Mouse (Mus musculus) CH12.LX (cell line): ENCODE measurements around the gene Macrod2. TPM values are rescaled to one million over a fixed set of nuclear protein-coding genes. Genes with fewer than 3 reads are reported as not detected.

ENCODE experiments used
- DNase-seq: peaks from one replicate; pipeline ENCODE4 v3.0.0-alpha.2; 2013; ENCODE audit errors: extremely low read depth
- H3K27ac ChIP-seq: 2 replicates; pipeline ENCODE4 v1.5.1; 2012; ENCODE audit warnings: low read depth, mild to moderate bottlenecking, control low read depth, moderate library complexity; ENCODE audit not compliant: insufficient read depth
- H3K27me3 ChIP-seq: replicated peaks from 2 replicates; pipeline ENCODE3; 2012; ENCODE audit warnings: inconsistent platforms
- H3K36me3 ChIP-seq, 2 experiments: replicated peaks in 1 of 2; 2 replicates each; pipeline versions ENCODE3 to v1.6.1; 2012; ENCODE audit warnings: inconsistent platforms in 1 of 2, low read length in 1 of 2, mild to moderate bottlenecking in 1 of 2, mixed read lengths in 1 of 2, moderate library complexity in 1 of 2; ENCODE audit not compliant: control insufficient read depth in 1 of 2, insufficient read depth in 1 of 2
- H3K4me1 ChIP-seq, 2 experiments: 2 replicates each; pipeline ENCODE4 v1.6.1; 2012; ENCODE audit warnings: inconsistent platforms in 1 of 2, moderate library complexity in 1 of 2; ENCODE audit not compliant: insufficient read depth in 2 of 2, control insufficient read depth in 1 of 2
- H3K4me2 ChIP-seq: 2 replicates; pipeline ENCODE4 v1.6.1; 2012; ENCODE audit warnings: low read depth, mild to moderate bottlenecking, control low read depth; ENCODE audit not compliant: poor library complexity, insufficient read depth, severe bottlenecking
- H3K4me3 ChIP-seq, 3 experiments: fragments of 150-350 bp in 1 of 3; sonication (generic) in 1 of 3; replicated peaks in 1 of 3; 2 replicates each; pipeline versions ENCODE3 to v1.5.1; 2011 to 2012; ENCODE audit warnings: low read depth in 2 of 3, low read length in 2 of 3, mild to moderate bottlenecking in 2 of 3, moderate library complexity in 2 of 3, control low read depth in 1 of 3, improper control_type of control experiment in 1 of 3, inconsistent platforms in 1 of 3, mixed read lengths in 1 of 3; ENCODE audit not compliant: poor library complexity in 1 of 3
- H3K79me2 ChIP-seq: replicated peaks from 2 replicates; pipeline ENCODE4 v1.6.1; 2012; ENCODE audit warnings: mild to moderate bottlenecking, moderate library complexity; ENCODE audit not compliant: control insufficient read depth, poor library complexity, insufficient read depth, severe bottlenecking; ENCODE audit errors: extremely low read depth
- H3K9ac ChIP-seq: 2 replicates; pipeline ENCODE4 v1.6.1; 2012; ENCODE audit warnings: low read depth, mild to moderate bottlenecking, control low read depth, moderate library complexity; ENCODE audit not compliant: insufficient read depth
- H3K9me3 ChIP-seq: replicated peaks from 2 replicates; pipeline ENCODE3; 2012; ENCODE audit warnings: low read length, inconsistent platforms, mixed read lengths
- BHLHE40 ChIP-seq: IDR thresholded peaks from 2 replicates; pipeline ENCODE4 v1.6.1; 2011; ENCODE audit warnings: mild to moderate bottlenecking, low read depth, low read length, improper control_type of control experiment
- CHD1 ChIP-seq: IDR thresholded peaks from 2 replicates; pipeline ENCODE4 v1.6.1; 2012; ENCODE audit warnings: low read depth, low read length, improper control_type of control experiment, inconsistent platforms
- E2F4 ChIP-seq: IDR thresholded peaks from 2 replicates; pipeline ENCODE4 v1.6.1; 2011; ENCODE audit warnings: low read depth, low read length, improper control_type of control experiment; ENCODE audit not compliant: insufficient replicate concordance
- ELF1 ChIP-seq: IDR thresholded peaks from 2 replicates; pipeline ENCODE4 v1.6.1; 2014; ENCODE audit warnings: low read depth, mild to moderate bottlenecking, inconsistent platforms, low read length, improper control_type of control experiment
- GABPA ChIP-seq: IDR thresholded peaks from 2 replicates; pipeline ENCODE4 v1.6.1; 2012; ENCODE audit warnings: low read depth, low read length, improper control_type of control experiment, inconsistent platforms; ENCODE audit not compliant: insufficient replicate concordance
- HCFC1 ChIP-seq: IDR thresholded peaks from 2 replicates; pipeline ENCODE4 v1.6.1; 2012; ENCODE audit warnings: low read depth, mild to moderate bottlenecking, inconsistent platforms, low read length, improper control_type of control experiment
- JUN ChIP-seq: IDR thresholded peaks from 2 replicates; pipeline ENCODE4 v1.6.1; 2011; ENCODE audit warnings: low read depth, mild to moderate bottlenecking, low read length, improper control_type of control experiment, moderate library complexity; ENCODE audit not compliant: insufficient read depth
- KAT2A ChIP-seq: IDR thresholded peaks from 2 replicates; pipeline ENCODE4 v1.6.1; 2012; ENCODE audit warnings: low read length, improper control_type of control experiment, inconsistent platforms; ENCODE audit not compliant: insufficient replicate concordance
- MAFK ChIP-seq: IDR thresholded peaks from 2 replicates; pipeline ENCODE4 v1.6.1; 2011; ENCODE audit warnings: low read length, improper control_type of control experiment; ENCODE audit not compliant: insufficient replicate concordance
- MAX ChIP-seq: IDR thresholded peaks from 2 replicates; pipeline ENCODE4 v1.6.1; 2011; ENCODE audit warnings: low read length, improper control_type of control experiment
- MAZ ChIP-seq: IDR thresholded peaks from 2 replicates; pipeline ENCODE4 v1.6.1; 2012; ENCODE audit warnings: low read depth, mild to moderate bottlenecking, inconsistent platforms, low read length, improper control_type of control experiment, moderate library complexity
- MXI1 ChIP-seq: IDR thresholded peaks from 2 replicates; pipeline ENCODE4 v1.6.1; 2011; ENCODE audit warnings: mild to moderate bottlenecking, low read depth, low read length, improper control_type of control experiment
- MYC ChIP-seq: IDR thresholded peaks from 2 replicates; pipeline ENCODE4 v1.6.1; 2011; ENCODE audit warnings: low read depth, mild to moderate bottlenecking, improper control_type of control experiment, low read length
- NELFE ChIP-seq: IDR thresholded peaks from 2 replicates; pipeline ENCODE4 v1.6.1; 2011; ENCODE audit warnings: low read depth, low read length, improper control_type of control experiment
- NRF1 ChIP-seq: IDR thresholded peaks from 2 replicates; pipeline ENCODE4 v1.6.1; 2014; ENCODE audit warnings: low read depth, mild to moderate bottlenecking, inconsistent platforms, low read length, improper control_type of control experiment, moderate library complexity
- POLR2A ChIP-seq: IDR thresholded peaks from 2 replicates; pipeline ENCODE4 v1.6.1; 2011; ENCODE audit warnings: low read depth, mild to moderate bottlenecking, improper control_type of control experiment, low read length
- POLR2AphosphoS2 ChIP-seq: IDR thresholded peaks from 2 replicates; pipeline ENCODE4 v1.6.1; 2011; ENCODE audit warnings: low read depth, low read length, improper control_type of control experiment
- RAD21 ChIP-seq: IDR thresholded peaks from 2 replicates; pipeline ENCODE4 v1.6.1; 2011; ENCODE audit warnings: low read depth, mild to moderate bottlenecking, low read length, improper control_type of control experiment, moderate library complexity
- SIN3A ChIP-seq: IDR thresholded peaks from 2 replicates; pipeline ENCODE4 v1.6.1; 2012; ENCODE audit warnings: low read length, improper control_type of control experiment, inconsistent platforms
- SMC3 ChIP-seq: IDR thresholded peaks from 2 replicates; pipeline ENCODE4 v1.6.1; 2011; ENCODE audit warnings: low read depth, low read length, improper control_type of control experiment
- TBP ChIP-seq: conservative IDR thresholded peaks from 2 replicates; pipeline ENCODE4 v1.6.1; 2011; ENCODE audit warnings: low read depth, low read length, improper control_type of control experiment
- TCF12 ChIP-seq: IDR thresholded peaks from 2 replicates; pipeline ENCODE4 v1.6.1; 2014; ENCODE audit warnings: low read depth, mild to moderate bottlenecking, inconsistent platforms, low read length, improper control_type of control experiment
- UBTF ChIP-seq: IDR thresholded peaks from 2 replicates; pipeline ENCODE4 v1.6.1; 2012; ENCODE audit warnings: low read depth, mild to moderate bottlenecking, inconsistent platforms, low read length, improper control_type of control experiment, moderate library complexity
- USF1 ChIP-seq: IDR thresholded peaks from 2 replicates; pipeline ENCODE4 v1.6.1; 2014; ENCODE audit warnings: low read depth, mild to moderate bottlenecking, inconsistent platforms, low read length, improper control_type of control experiment
- ZC3H11A ChIP-seq: IDR thresholded peaks from 2 replicates; pipeline ENCODE4 v1.6.1; 2012; ENCODE audit warnings: low read depth, mild to moderate bottlenecking, inconsistent platforms, low read length, improper control_type of control experiment
- ZKSCAN1 ChIP-seq: IDR thresholded peaks from 2 replicates; pipeline ENCODE4 v1.6.1; 2012; ENCODE audit warnings: low read depth, inconsistent platforms, low read length, improper control_type of control experiment, borderline replicate concordance
- ZMIZ1 ChIP-seq: IDR thresholded peaks from 2 replicates; pipeline ENCODE4 v1.6.1; 2012; ENCODE audit warnings: low read depth, mild to moderate bottlenecking, inconsistent platforms, low read length, improper control_type of control experiment
- ZNF384 ChIP-seq: IDR thresholded peaks from 2 replicates; pipeline ENCODE4 v1.6.1; 2012; ENCODE audit warnings: low read depth, low read length, improper control_type of control experiment, inconsistent platforms
- dilution Hi-C: fragments of 300-500 bp; cut with MboI; formaldehyde crosslinking; loops from 2 replicates; pipeline ENCODE4 v1.14.3; 2020; ENCODE audit warnings: low sequenced_read_pairs; ENCODE audit not compliant: extremely low pct_unique_long_range_greater_than_20kb, extremely low pct_ligation_motif_present
- in situ Hi-C: fragments of 300-500 bp; cut with MboI; formaldehyde crosslinking; loops from 3 replicates; pipeline ENCODE4 v1.14.3; 2019; ENCODE audit warnings: low sequenced_read_pairs, low pct_ligation_motif_present, low pct_unique_long_range_greater_than_20kb, mixed read lengths
- polyA plus RNA-seq: library from polyadenylated mRNA; unstranded; fragments of >175 nt; gene quantifications from 2 replicates; pipeline ENCODE4 v1.2.1, GENCODE M21; 2012; ENCODE audit warnings: low read depth; ENCODE audit not compliant: insufficient read length
- total RNA-seq, 2 experiments: library from RNA; depleted of rRNA; stranded (reverse); fragments of 300-350 nt in 1 of 2; fragments of >200 nt in 1 of 2; gene quantifications; 2 replicates each; pipeline ENCODE4 v1.2.3; 2012 to 2014

Gene Macrod2
- total and polyA plus RNA-seq, 3 experiments = not detected

- no peaks in the 10 kb centered on the region for H3K4me1 ChIP-seq
- no peak overlapping the region for H3K4me3 ChIP-seq
- DNase-seq = no peak
- H3K79me2 ChIP-seq = no peaks in the 10 kb centered on the region
- no peak overlapping the region for H3K27ac ChIP-seq
- H3K9ac ChIP-seq = no peak overlapping the region
- dilution Hi-C loops (no loop called here), in situ Hi-C loops (no loop called here)
- no peaks in the 10 kb centered on the region for H3K36me3 ChIP-seq
- H3K27me3 ChIP-seq = no peaks in the 10 kb centered on the region
- no peaks in the 10 kb centered on the region for H3K9me3 ChIP-seq
- no peak overlapping the region for H3K4me2 ChIP-seq
- TF ChIP-seq ELF1 (no peak), E2F4 (no peak), NRF1 (no peak), MAZ (no peak), KAT2A (no peak), SIN3A (no peak), ZMIZ1 (no peak), SMC3 (no peak), POLR2A (no peak), USF1 (no peak), HCFC1 (no peak), POLR2AphosphoS2 (no peak), ZC3H11A (no peak), UBTF (no peak), RAD21 (no peak), NELFE (no peak), ZNF384 (no peak), TBP (no peak), JUN (no peak)
Observed at GRCm38 (mm10) chr2:140535832-140536571, 140.9 kb downstream of the Macrod2 start.

- Histone ChIP-seq H3K27me3 (no peaks in the 10 kb centered on the region), H3K4me1 (no peaks in the 10 kb centered on the region), H3K27ac (no peak overlapping the region), H3K9me3 (no peaks in the 10 kb centered on the region), H3K9ac (no peak overlapping the region), H3K4me2 (no peak overlapping the region), H3K79me2 (no peaks in the 10 kb centered on the region), H3K4me3 (no peak overlapping the region), H3K36me3 (no peaks in the 10 kb centered on the region)
- no peak for DNase-seq
- dilution Hi-C loops (no loop called here), in situ Hi-C loops (no loop called here)
- TF ChIP-seq MAFK (no peak), BHLHE40 (no peak), MYC (no peak), NELFE (no peak), GABPA (no peak), MXI1 (no peak), ZKSCAN1 (no peak), RAD21 (no peak), POLR2A (no peak), HCFC1 (no peak), NRF1 (no peak), CHD1 (no peak), ZNF384 (no peak), TCF12 (no peak), MAX (no peak)
- TF ChIP-seq, all 38 proteins: peak for 0
Observed at GRCm38 (mm10) chr2:140549286-140549685, 154.2 kb downstream of the Macrod2 start.
